Mouse (Mus musculus) adrenal gland, postnatal 4 days (tissue): ENCODE results near the gene Trrap. TPM values are rescaled to one million over a fixed set of nuclear protein-coding genes. Genes with fewer than 3 reads are reported as not detected.
A peak's percentile ranks its signal among the peaks of the same experiment; 100 is the strongest.
"Not testable (repeated sequence)": the region's sequence is repeated elsewhere in the genome, so short reads cannot be mapped to it uniquely, and the experiment has no call there.

Experiments
- DNase-seq, 2 experiments: peaks; one replicate each; pipeline ENCODE4 v3.0.0; 2021 to 2022; ENCODE audit warnings: low spot score in 2 of 2, mixed read lengths in 2 of 2
- long read RNA-seq, 2 experiments: library from polyadenylated mRNA; stranded (forward); transcript quantifications; one replicate each; pipeline ENCODE4 v2.0.0; 2021
- total RNA-seq, 2 experiments: library from RNA; stranded (reverse); gene quantifications; 2 replicates each; pipeline ENCODE4 v1.2.3; 2021

The Trrap gene
- 100 to 1,000 TPM; 141 to 154 TPM for total RNA-seq
- long read RNA-seq, experiment 1, partial matches to known transcripts, result 10 of 14 reads
- long read RNA-seq, experiment 1, other reads (novel, unspliced or antisense), result 3 of 14 reads
- long read RNA-seq, experiment 2, partial matches to known transcripts, result 7 of 10 reads
- long read RNA-seq, experiment 2, other reads (novel, unspliced or antisense), result 1 of 10 reads

DNA sequence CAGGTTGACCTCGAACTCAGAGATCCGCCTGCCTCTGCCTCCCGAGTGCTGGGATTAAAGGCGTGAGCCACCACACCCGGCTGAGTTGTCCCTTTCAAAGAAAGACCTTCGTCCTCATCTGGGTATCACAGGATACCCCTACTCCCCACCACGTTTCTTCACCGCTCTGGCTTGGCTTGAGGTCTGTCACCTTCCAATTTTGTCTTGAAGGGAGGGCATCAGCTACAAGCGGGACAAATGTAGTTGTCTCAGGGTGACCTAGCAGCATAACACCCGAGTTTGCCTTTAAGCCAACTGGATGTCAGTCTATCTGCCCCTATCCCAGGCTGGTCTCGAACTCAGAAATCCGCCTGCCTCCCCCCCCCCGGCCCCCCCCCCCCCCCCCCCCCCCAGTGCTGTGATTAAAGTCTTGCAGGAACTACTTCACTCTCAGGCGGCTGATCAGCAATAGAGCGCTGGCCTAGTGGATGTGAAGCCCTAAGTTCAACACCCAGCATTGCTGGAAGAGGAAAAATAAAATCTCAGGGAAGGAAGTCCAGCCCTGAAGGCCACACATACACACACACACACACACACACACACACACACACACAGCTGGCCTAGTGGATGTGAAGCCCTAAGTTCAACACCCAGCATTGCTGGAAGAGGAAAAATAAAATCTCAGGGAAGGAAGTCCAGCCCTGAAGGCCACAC lies at the start of gene Trrap:
Gene Trrap (plus strand): TSS at position 627 of the 693 bp plus-strand sequence.
- DNase-seq, result not testable (repeated sequence)

DNA sequence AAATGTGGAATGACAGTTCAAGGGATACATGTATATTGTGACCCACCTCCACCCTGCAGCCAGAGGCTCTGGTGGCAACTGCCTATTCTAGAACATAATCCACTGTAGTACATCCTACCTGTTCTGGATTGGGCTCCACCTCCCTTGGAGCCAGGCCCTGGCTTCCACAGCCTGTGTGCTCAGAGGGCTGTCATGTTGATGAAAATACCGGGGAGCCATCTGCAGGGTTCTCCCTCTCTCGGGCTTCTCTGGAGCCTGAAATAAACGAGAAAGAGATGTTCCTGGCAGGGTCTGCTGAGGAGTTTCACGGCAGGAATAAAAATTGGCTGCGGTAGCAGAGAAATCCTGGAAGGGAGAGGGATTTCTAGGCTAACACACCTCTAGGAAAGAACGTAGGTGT lies 47.8 kb upstream of the Trrap start:
- DNase-seq, result no peak

- DNase-seq, result no peak
These were observed 47.3 kb upstream of the Trrap start for GRCm38 (mm10) chr5:144720281-144720680.

GRCm38 (mm10) chr5:144724926-144725325 lies 42.6 kb upstream of the Trrap start:
- DNase-seq, result no peak

- no peak for DNase-seq
These were observed 42.0 kb upstream of the Trrap start for GRCm38 (mm10) chr5:144725554-144725953.

- DNase-seq, result peak; percentile 53 to 55
These were observed 40.4 kb upstream of the Trrap start for GRCm38 (mm10) chr5:144727119-144727518.

DNA sequence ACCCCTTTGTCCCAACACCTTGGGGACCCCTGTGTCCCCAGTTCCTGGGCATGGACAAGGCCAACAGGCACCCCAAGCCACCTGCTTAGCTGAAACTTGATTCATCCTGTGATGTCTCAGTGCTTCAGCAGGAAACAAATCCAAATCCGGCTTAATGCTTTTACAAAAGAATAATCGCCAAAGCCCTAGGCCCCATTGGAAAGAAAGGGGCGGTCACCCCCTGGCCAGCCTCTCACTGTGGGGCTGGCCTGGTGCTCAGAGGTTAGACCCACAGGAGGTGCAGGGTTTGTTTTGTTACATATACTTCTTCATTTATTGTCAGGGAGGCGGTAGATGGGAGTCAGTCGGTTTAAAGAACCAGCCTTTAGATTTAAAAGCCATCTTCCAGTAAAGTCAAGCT lies 39.3 kb upstream of the Trrap start:
- no peak for DNase-seq

DNA sequence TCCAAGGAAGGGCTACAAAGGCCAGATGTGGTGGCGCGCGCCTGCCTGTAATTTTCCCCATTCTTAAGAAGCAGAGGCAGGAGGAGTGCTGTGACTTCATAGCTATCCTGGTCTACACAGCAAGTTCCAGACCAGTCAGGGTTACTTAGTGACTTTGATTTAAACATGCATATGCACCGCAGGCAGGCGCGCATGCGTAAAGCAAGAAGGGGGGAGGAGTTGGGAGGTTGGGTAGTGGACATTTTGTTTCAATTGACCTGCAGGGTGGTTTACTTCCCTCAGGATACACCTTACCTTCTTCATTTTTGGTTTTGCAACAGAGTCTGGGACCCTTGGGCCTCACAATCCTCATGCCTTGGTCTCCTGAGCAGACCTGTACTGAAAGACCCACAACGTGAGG lies 38.3 kb upstream of the Trrap start:
- DNase-seq, result no peak

GRCm38 (mm10) chr5:144733953-144734352 lies 33.6 kb upstream of the Trrap start:
- peak; percentile 14 to 21 for DNase-seq

DNA sequence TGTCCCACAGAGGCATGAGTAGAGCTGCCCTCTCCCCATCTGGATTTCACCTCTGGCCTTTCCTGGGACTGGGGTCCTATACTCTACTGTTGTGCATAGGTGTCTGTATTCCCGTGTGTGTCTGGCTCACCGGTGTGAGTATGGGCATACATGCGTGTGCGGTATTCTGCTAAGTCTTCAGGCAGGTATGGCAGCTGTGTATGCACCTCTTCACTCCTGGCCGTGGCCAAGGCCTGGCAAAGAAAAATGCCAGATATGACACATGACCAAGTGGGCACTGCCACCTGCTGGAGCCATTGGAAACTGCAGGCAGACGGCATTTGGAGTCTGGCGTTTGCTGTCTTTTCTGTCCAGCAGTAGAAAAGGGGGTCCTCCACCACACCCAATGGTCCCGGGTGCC lies 32.6 kb upstream of the Trrap start:
- DNase-seq, result peak; percentile 30 to 56

- no peak for DNase-seq
These were observed 30.4 kb upstream of the Trrap start for GRCm38 (mm10) chr5:144737101-144737500.

- DNase-seq, result no peak
These were observed 15.1 kb upstream of the Trrap start for GRCm38 (mm10) chr5:144752432-144752831.

DNA sequence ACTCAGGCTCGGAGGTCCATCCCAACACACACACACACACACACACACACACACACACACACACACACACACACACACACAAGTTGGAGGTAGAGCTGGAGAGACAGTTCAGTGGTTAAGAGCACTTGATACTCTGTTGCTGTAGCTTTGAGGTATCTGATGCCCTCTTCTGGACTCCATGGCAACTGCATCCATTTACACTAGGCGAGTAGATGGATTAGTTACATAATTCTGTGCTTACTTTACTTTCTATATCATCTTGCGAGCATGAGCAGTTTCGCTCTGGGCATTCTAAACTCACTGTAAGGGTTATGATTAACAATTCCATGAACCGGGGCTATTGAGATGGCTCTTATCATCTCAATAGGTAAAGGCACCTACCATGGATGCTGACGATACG lies 14.5 kb upstream of the Trrap start:
- no peak for DNase-seq

DNA sequence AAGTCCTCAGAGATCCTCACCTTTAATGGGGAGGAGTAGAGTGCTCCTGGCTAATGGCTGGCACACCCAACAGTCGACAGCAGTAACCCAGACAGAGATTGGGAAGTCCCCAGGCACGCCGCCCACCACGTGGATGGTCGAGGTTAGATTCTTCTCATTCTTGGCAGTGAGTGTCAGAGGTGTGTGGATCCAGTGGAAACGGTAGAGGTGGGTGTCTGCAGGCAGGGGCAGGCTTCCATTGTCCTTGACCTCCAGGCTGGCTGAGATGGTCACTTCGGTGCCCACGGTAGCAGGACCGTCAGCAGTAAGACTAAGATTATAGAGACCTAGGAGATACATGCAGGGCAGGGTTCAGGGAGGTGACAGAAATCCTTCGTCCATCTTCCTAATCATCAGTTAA lies 12.3 kb upstream of the Trrap start:
- no peak for DNase-seq

DNA sequence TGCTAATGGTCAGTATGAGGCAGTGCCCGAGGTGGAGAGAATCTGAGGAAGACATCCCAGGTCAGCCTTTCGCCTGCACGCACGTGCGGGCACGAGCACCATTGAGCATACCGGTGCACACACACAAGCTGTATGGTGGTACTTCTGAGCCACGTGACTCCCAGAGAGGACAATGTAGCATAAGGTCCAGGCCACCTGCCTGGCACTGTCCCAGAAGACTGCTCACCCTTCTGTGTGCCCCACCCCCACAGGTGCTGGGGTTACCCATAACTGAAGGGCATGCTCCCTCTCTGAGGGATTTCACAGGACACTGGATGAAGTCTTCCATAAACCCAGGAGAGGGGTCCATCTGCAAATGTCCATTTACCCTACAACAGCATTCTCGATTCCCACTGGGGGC lies 10.1 kb upstream of the Trrap start:
- no peak for DNase-seq

GRCm38 (mm10) chr5:144758422-144758821 lies 9.1 kb upstream of the Trrap start:
- DNase-seq, result no peak

- DNase-seq, result no peak
These were observed 6.2 kb upstream of the Trrap start, which contains the start of gene Tmem130 for GRCm38 (mm10) chr5:144761161-144761868. TSS of gene Tmem130 (minus strand) at chr5:144761818.

GRCm38 (mm10) chr5:144766026-144766425 lies 1.5 kb upstream of the Trrap start:
- no peak for DNase-seq

- DNase-seq, result no peak
These were observed 886 bp upstream of the Trrap start for GRCm38 (mm10) chr5:144766646-144767045.

GRCm38 (mm10) chr5:144767911-144768841 lies 644 bp downstream of the Trrap start:
- DNase-seq, result peak; percentile 82 to 84

- DNase-seq, result no peak
These were observed 1.5 kb downstream of the Trrap start for GRCm38 (mm10) chr5:144769067-144769482.
